Mouse (Mus musculus): ENCODE results near the gene Dcaf5. TPM values are rescaled to one million over a fixed set of nuclear protein-coding genes. Genes with fewer than 3 reads are reported as not detected.

The Dcaf5 gene
- polyA plus RNA-seq, 1 experiment from 2014 or later = 11.9 TPM

DNA sequence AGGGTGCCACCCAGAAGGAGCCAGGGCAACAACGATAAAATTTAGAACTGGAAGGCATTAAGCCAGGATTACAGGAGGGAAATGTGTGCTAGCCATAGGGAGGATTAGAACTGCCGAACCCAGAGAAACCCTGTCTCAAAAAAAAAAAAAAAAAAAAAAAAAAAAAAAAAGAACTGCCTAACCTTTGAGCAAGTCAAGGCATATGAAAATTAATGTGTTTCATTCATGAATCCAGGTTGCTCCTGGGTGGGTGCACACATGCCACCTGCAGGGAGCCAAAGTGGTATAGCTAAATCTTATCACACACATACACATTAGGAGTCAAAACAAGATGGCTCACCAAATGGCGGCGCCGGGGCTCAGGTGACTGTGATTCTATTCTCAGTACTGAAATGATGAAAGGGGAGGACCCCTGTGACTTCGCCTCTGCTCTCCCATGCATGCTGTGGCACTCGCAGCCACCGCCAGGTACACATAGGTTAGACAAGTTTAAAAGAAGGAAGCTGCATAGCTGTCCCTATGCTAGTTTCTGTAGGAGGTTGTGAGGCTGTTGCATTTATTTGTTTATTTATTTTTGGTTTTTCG lies 8.2 kb upstream of the Dcaf5 start:
- no peak overlapping the region for H3K4me3 ChIP-seq (replicated peaks)
- WGBS = 81% methylated on average over 9 of the region's 9 CpGs
- ATAC-seq (ENCODE audit: insufficient read depth, low FRiP score, low read depth) = no peak
- H3K9ac ChIP-seq = no peak overlapping the region
- no peak overlapping the region for H3K27ac ChIP-seq
- no peaks in the 10 kb centered on the region for H3K27me3 ChIP-seq (replicated peaks)
- H3K4me1 ChIP-seq = no peaks in the 10 kb centered on the region
- H3K4me2 ChIP-seq = no peak overlapping the region
- H3K9me3 ChIP-seq = no peaks in the 10 kb centered on the region
- no peaks in the 10 kb centered on the region for H3K36me3 ChIP-seq

DNA sequence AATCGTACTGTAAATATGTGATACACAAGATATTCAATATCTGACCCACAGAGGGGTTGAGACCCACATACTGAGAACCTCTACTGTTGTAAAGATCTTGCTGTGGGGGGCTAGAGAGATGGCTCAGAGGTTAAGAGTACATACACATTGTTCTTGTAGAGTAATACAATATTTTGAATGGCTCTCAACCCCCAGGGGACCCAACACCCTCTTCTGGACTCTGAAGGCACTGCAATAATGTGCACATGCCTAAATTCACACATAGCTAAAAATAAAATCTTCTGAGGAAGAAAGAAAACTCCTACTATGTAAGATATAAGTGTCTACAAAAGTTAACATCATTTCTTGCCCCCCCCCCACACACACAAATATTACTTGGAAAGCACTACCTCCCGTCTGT lies 4.6 kb upstream of the Dcaf5 start:
- ATAC-seq (ENCODE audit: insufficient read depth, low FRiP score, low read depth) = no peak
- 75% methylated on average over 2 of the region's 2 CpGs for WGBS

DNA sequence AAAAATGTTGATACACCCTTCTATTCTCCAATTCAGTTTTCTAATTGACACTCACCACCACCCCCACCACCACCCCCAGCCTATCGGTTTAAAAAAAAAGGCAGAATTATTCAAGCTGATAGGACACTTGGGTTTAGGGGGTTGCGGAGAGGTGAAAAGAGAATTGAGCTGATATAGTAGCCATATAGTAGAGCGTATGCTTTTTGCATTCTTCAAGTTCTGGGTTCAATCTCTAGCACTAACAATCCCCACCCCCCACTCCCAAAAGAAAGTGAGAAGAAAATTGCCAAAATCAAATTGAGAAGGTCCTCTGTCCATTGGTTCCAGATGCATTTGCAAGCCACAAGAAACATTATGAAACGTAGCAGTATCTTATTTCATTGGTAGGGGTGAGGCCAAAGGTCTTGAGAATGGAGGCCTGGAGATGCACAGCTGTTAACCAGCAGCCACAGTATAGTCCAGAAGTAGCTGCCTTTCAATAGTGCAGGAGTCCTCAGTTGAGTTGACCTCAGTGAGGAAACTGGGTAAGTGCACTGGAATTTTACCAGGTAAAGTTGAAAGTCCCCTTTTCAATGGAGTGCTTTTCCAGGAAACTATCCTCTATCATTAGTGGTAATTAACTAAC lies 762 bp upstream of the Dcaf5 start:
- no peak for ATAC-seq (ENCODE audit: insufficient read depth, low FRiP score, low read depth)
- WGBS = 47% methylated on average over 4 of the region's 4 CpGs
- H3K4me3 ChIP-seq (replicated peaks) = peak overlapping the region; percentile 92
- no peaks in the 10 kb centered on the region for H3K27me3 ChIP-seq (replicated peaks)
- H3K27ac ChIP-seq = peak overlapping the region; percentile 88; the same call in 1 of the 2 replicates
- no peaks in the 10 kb centered on the region for H3K36me3 ChIP-seq
- H3K4me1 ChIP-seq = peaks cover 4% of the 10 kb centered on the region; the same call in 1 of the 2 replicates
- no peak overlapping the region for H3K9ac ChIP-seq
- H3K4me2 ChIP-seq = peak overlapping the region; percentile 75
- no peaks in the 10 kb centered on the region for H3K9me3 ChIP-seq

More for the DNA sequence above, 4.6 kb upstream of the Dcaf5 start:
- Histone ChIP-seq H3K9me3 (no peaks in the 10 kb centered on the region), H3K4me1 (no peaks in the 10 kb centered on the region), H3K27ac (no peak overlapping the region), H3K9ac (no peak overlapping the region), H3K36me3 (no peaks in the 10 kb centered on the region), H3K27me3 (replicated peaks) (no peaks in the 10 kb centered on the region), H3K4me3 (replicated peaks) (no peak overlapping the region), H3K4me2 (no peak overlapping the region)

DNA sequence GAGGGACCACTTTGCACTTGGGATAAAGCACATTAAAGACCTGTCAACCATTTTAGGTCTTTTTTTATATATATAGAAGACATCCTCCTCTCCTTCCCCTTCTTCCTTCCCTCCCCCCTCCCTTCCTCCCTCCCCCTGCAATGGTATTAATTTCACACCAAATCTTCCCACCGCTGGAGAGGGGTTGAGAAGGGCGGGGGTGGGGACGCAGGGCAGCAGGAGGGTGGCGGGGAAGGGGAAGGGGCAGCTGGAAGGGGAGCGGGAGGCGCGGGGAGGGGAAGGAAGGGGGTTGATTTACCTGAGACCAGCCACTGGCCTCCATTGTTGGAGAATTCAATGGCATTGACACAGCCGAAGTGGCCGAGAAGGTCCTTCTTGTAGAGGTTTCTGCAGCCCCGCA lies 514 bp downstream of the Dcaf5 start:
- Histone ChIP-seq H3K27ac (peak overlapping the region; percentile 88), H3K4me3 (replicated peaks) (peak overlapping the region; percentile 92), H3K4me1 (peaks cover 4% of the 10 kb centered on the region; the same call in 1 of the 2 replicates), H3K27me3 (replicated peaks) (no peaks in the 10 kb centered on the region), H3K36me3 (no peaks in the 10 kb centered on the region), H3K9ac (peak overlapping the region; percentile 62), H3K9me3 (no peaks in the 10 kb centered on the region), H3K4me2 (peak overlapping the region; percentile 75)
- ATAC-seq (ENCODE audit: insufficient read depth, low FRiP score, low read depth) = 0 out of 2 replicates have a peak, but pooled peaks have one; percentile 6
- 2% methylated on average over 7 of the region's 10 CpGs for WGBS

DNA sequence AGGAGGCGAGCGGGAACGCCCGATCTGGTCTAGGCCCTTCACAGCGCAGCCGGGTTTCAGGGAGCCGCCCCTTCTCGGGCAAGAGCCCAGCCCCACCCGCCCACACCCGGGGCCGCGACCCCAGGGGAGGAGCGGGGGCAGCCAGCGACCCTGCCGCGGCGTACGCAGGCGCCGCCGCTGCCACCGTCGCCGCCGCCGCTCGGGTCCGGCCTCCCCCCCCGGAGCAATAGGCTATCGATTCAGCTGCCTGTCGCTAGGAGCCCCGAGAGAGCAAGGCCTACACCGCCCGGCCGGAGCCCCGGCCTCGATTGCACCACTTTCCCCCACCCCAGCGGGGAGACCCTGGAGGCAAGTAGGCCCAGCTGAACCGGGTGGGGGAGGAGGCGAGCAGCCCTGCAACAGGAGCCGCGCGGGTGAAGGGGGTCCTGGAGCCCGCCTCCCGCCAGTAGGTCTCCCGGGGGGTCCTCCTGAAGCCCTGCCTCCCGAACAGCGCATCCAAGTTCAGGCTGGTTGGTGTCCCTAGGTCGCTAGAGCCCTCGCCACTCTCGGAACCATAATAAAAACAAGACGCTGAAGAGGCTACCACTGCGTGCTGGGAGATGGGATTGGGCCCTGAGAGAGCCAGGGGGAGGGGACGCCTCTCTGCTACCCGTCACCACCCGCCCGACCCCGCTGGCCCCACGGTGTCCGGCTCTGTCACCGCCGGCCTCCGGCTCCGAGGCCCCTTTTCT lies 1.3 kb downstream of the Dcaf5 start:
- H3K36me3 ChIP-seq = no peaks in the 10 kb centered on the region
- ATAC-seq (ENCODE audit: insufficient read depth, low FRiP score, low read depth) = peak; percentile 70
- peak overlapping the region; percentile 62 for H3K9ac ChIP-seq
- H3K4me2 ChIP-seq = peak overlapping the region; percentile 75
- under 1% methylated on average over 57 of the region's 64 CpGs for WGBS
- peak overlapping the region; percentile 88 for H3K27ac ChIP-seq
- no peaks in the 10 kb centered on the region for H3K27me3 ChIP-seq (replicated peaks)
- no peaks in the 10 kb centered on the region for H3K9me3 ChIP-seq
- peak overlapping the region; percentile 92 for H3K4me3 ChIP-seq (replicated peaks)
- H3K4me1 ChIP-seq = peaks cover 4% of the 10 kb centered on the region; the same call in 1 of the 2 replicates

DNA sequence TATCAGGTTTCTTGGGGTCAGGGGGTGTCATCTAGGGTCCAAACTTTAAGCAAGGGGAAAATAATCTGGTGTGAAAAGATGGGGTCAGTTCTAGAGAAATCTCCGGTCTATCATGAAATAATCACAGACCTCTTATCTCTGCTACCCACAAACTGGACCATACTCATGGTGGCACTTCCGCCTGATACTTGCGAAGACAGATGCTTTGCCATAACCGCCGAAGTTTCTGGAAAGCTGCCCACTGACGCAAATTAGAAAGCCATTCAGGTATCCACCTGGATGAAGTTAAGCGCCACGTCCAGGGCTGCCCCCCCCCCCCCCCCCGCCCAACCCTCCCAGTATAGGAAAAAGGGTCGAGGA lies 1.8 kb downstream of the Dcaf5 start:
- no peak for ATAC-seq (ENCODE audit: insufficient read depth, low FRiP score, low read depth)
- peak overlapping the region; percentile 88 for H3K27ac ChIP-seq
- H3K4me1 ChIP-seq = peaks cover 4% of the 10 kb centered on the region; the same call in 1 of the 2 replicates
- H3K4me2 ChIP-seq = peak overlapping the region; percentile 75
- 3% methylated on average over 8 of the region's 10 CpGs for WGBS
- no peaks in the 10 kb centered on the region for H3K36me3 ChIP-seq
- no peaks in the 10 kb centered on the region for H3K9me3 ChIP-seq
- H3K9ac ChIP-seq = peak overlapping the region; percentile 62; the same call in 1 of the 2 replicates
- H3K27me3 ChIP-seq (replicated peaks) = no peaks in the 10 kb centered on the region
- H3K4me3 ChIP-seq (replicated peaks) = peak overlapping the region; percentile 92

DNA sequence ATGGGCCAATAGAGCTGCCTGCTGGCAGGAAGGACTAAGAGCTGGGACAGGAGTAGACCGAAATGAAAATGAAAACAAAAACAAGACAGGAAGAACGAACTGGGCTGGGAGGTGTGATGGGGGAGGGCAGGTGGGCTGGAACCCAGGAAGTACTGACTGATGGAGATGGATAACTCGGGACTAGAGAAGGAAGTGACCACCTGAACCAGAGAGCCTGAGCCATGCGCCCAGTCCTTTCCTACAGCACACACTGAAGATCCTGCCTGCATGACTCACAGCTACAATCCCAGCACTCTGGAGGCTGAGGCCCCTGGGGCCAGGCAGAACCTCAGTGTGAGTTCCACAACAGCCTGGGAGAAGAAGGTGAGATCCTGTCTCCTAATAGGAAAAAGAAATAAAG lies 3.1 kb downstream of the Dcaf5 start:
- Histone ChIP-seq H3K27me3 (replicated peaks) (no peaks in the 10 kb centered on the region), H3K4me2 (no peak overlapping the region), H3K36me3 (0 out of 2 replicates have a peak, but pooled peaks cover 2% of the 10 kb centered on the region), H3K4me1 (peaks cover 4% of the 10 kb centered on the region; the same call in 1 of the 2 replicates), H3K4me3 (replicated peaks) (no peak overlapping the region), H3K9ac (no peak overlapping the region), H3K9me3 (no peaks in the 10 kb centered on the region), H3K27ac (no peak overlapping the region)
- WGBS = 63% methylated on average over 4 of the region's 4 CpGs
- no peak for ATAC-seq (ENCODE audit: insufficient read depth, low FRiP score, low read depth)

DNA sequence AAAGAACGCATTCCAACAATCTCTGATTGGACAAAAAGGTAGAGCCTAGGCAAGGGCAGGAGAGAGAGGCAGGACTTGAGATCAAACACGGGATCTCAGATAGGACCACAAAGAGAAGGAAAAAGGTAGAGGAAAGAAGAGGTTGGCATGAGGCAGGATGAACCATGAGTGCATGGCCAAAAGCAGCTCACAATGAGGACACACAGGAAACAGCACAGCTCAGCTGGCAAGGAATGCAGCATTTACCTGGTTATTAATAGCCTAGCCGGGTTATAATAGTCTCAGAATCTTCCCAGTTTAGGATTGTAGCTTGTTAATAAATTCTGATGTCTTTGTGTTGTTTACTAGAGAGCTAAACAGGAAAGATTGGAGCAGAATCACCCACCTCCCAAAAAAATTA lies 8.7 kb downstream of the Dcaf5 start:
- no peaks in the 10 kb centered on the region for H3K27me3 ChIP-seq (replicated peaks)
- H3K9me3 ChIP-seq = no peaks in the 10 kb centered on the region
- ATAC-seq (ENCODE audit: insufficient read depth, low FRiP score, low read depth) = no peak
- no peak overlapping the region for H3K9ac ChIP-seq
- H3K4me3 ChIP-seq (replicated peaks) = no peak overlapping the region
- H3K4me1 ChIP-seq = no peaks in the 10 kb centered on the region
- WGBS = 85% methylated on average over 3 of the region's 3 CpGs
- H3K27ac ChIP-seq = no peak overlapping the region
- 0 out of 2 replicates have a peak, but pooled peaks cover 2% of the 10 kb centered on the region for H3K36me3 ChIP-seq
- H3K4me2 ChIP-seq = no peak overlapping the region

DNA sequence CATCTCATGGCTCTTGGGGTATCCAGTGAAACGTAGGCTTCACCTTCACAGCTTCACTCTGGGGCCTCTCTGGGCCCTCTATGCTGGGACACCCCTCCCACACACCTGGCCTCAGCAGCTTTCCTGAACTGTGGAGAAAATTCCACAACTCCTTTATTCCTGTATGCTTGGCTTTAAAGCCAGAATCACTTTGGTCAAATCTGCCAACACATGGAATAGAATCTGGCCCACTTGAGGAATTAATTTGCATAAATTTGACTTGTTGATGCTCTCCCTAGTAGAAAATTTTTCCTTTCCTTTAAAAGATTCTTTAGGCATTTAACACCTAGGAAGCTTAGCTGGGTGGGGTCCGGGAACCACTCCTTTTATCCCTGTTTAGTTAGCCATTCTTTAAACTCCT lies 21.3 kb downstream of the Dcaf5 start:
- no peaks in the 10 kb centered on the region for H3K27me3 ChIP-seq (replicated peaks)
- no peak overlapping the region for H3K9ac ChIP-seq
- ATAC-seq (ENCODE audit: insufficient read depth, low FRiP score, low read depth) = no peak
- no peak overlapping the region for H3K27ac ChIP-seq
- no peak overlapping the region for H3K4me2 ChIP-seq
- H3K4me1 ChIP-seq = no peaks in the 10 kb centered on the region
- no peaks in the 10 kb centered on the region for H3K9me3 ChIP-seq
- H3K36me3 ChIP-seq = peaks cover 10% of the 10 kb centered on the region; the same call in 1 of the 2 replicates
- WGBS = 96% methylated on average over 2 of the region's 2 CpGs
- H3K4me3 ChIP-seq (replicated peaks) = no peak overlapping the region

DNA sequence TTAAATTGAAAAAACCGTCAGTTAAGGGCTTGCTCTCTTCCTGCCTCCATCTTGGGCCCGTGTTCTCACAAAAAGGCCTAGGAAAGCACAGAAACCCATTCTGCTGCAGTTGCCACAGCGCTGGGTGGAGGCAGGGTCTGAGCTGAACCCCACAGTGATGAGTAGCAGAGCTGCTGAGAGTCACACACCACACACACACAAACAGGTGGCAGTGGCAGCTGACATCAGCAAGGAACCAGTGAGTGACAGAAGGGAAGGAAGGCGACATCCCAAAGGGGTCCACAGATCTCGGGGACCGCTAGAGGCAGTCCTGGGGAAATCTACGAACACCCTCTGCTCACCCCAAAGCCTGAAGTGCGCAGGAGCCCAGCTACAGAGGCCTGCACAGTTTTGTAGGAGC lies 25.5 kb downstream of the Dcaf5 start:
- no peak for ATAC-seq (ENCODE audit: insufficient read depth, low FRiP score, low read depth)
- H3K9me3 ChIP-seq = no peaks in the 10 kb centered on the region
- H3K27me3 ChIP-seq (replicated peaks) = no peaks in the 10 kb centered on the region
- peaks cover 7% of the 10 kb centered on the region; the same call in 1 of the 2 replicates for H3K36me3 ChIP-seq
- no peak overlapping the region for H3K4me3 ChIP-seq (replicated peaks)
- WGBS = 95% methylated on average over 8 of the region's 8 CpGs
- H3K9ac ChIP-seq = no peak overlapping the region
- H3K27ac ChIP-seq = no peak overlapping the region
- no peaks in the 10 kb centered on the region for H3K4me1 ChIP-seq
- H3K4me2 ChIP-seq = no peak overlapping the region

DNA sequence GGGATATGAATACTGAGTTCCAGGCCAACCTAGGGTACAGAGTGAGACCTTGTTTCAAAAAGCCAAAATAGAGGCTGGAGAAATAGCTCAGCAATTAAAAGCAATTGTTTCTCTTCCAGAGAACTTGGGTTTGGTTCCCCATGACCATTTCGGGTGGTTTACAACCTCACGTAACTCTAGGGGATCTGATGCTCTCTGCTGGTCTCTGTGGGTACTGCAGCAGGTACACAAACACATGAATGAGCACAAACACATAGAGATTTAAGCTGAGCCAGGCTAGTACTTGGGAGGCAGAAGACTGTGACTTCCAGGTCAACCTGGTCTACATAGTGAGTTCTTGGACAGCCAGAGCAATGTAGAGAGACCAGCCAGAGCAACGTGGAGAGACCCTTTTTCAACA lies 28.6 kb downstream of the Dcaf5 start:
- no peaks in the 10 kb centered on the region for H3K4me1 ChIP-seq
- no peak overlapping the region for H3K4me3 ChIP-seq (replicated peaks)
- H3K27ac ChIP-seq = no peak overlapping the region
- peaks cover 3% of the 10 kb centered on the region; the same call in 1 of the 2 replicates for H3K36me3 ChIP-seq
- no peaks in the 10 kb centered on the region for H3K27me3 ChIP-seq (replicated peaks)
- no peak overlapping the region for H3K4me2 ChIP-seq
- no peak for ATAC-seq (ENCODE audit: insufficient read depth, low FRiP score, low read depth)
- whole genome bisulfite sequencing = 70% methylated on average over 3 of the region's 3 CpGs
- no peak overlapping the region for H3K9ac ChIP-seq
- no peaks in the 10 kb centered on the region for H3K9me3 ChIP-seq

DNA sequence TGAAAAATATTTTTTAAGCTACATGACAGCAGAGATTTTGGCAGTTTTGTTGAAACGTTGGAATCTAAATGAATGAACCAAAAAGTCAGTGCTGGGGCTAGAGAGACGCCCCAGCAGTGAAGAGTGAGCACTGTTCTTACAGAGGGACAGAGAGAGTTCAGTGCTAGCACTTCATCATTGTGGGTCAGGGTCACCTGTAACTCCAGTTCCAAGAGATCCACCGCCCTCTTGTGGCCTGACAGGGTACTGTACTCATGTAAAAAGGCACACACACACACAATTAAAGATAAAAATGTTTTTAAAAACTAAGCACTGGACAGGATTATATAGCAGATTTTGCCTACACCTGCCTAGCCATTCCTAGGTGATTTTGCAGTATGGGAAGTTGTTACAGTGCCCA lies 29.8 kb downstream of the Dcaf5 start:
- 42% methylated on average over 3 of the region's 3 CpGs for WGBS
- no peaks in the 10 kb centered on the region for H3K27me3 ChIP-seq (replicated peaks)

More for the DNA sequence above, 29.8 kb downstream of the Dcaf5 start:
- no peak for ATAC-seq (ENCODE audit: insufficient read depth, low FRiP score, low read depth)
- no peaks in the 10 kb centered on the region for H3K9me3 ChIP-seq
- no peak overlapping the region for H3K4me3 ChIP-seq (replicated peaks)
- H3K27ac ChIP-seq = no peak overlapping the region
- H3K4me2 ChIP-seq = no peak overlapping the region
- peaks cover 9% of the 10 kb centered on the region for H3K36me3 ChIP-seq
- no peak overlapping the region for H3K9ac ChIP-seq
- no peaks in the 10 kb centered on the region for H3K4me1 ChIP-seq

Data from stomach, embryonic 15.5 days (tissue).